Mouse (Mus musculus) embryonic facial prominence, embryonic 11.5 days (tissue): ENCODE measurements around the gene Slc16a12. TPM values are rescaled to one million over a fixed set of nuclear protein-coding genes. Genes with fewer than 3 reads are reported as not detected.

ENCODE experiments used
- ATAC-seq: fragments of 200-750 bp; cut with Nextera tagmentation; replicated peaks from 2 replicates; pipeline ENCODE4 v1.8.0; 2017; ENCODE audit warnings: low read depth; ENCODE audit not compliant: insufficient number of reproducible peaks, low FRiP score, low TSS enrichment
- DNase-seq: peaks from one replicate; pipeline ENCODE4 v3.0.0-alpha.2; 2015; ENCODE audit warnings: low spot score
- H3K27ac ChIP-seq: fragments of 300-500 bp; sonication (generic); replicated peaks from 2 replicates; pipeline ENCODE4 v1.5.1; 2014; ENCODE audit warnings: mild to moderate bottlenecking, low read depth, low read length, control low read depth
- H3K27me3 ChIP-seq: fragments of 300-500 bp; sonication (generic); 2 replicates; pipeline ENCODE4 v1.6.1; 2014; ENCODE audit warnings: mild to moderate bottlenecking, low read length, moderate library complexity, mixed read lengths; ENCODE audit not compliant: control insufficient read depth, insufficient read depth
- H3K36me3 ChIP-seq: fragments of 300-500 bp; sonication (generic); replicated peaks from 2 replicates; pipeline ENCODE4 v1.6.1; 2014; ENCODE audit warnings: low read depth, mild to moderate bottlenecking, low read length, moderate library complexity, mixed read lengths; ENCODE audit not compliant: control insufficient read depth, insufficient read depth
- H3K4me1 ChIP-seq: fragments of 300-500 bp; sonication (generic); 2 replicates; pipeline ENCODE4 v1.6.1; 2014; ENCODE audit warnings: low read length, mixed read lengths; ENCODE audit not compliant: control insufficient read depth, insufficient read depth
- H3K4me2 ChIP-seq: fragments of 300-500 bp; sonication (generic); 2 replicates; pipeline ENCODE4 v1.6.1; 2014; ENCODE audit warnings: low read depth, mild to moderate bottlenecking, control low read depth, low read length, moderate library complexity
- H3K4me3 ChIP-seq: fragments of 300-500 bp; sonication (generic); 2 replicates; pipeline ENCODE4 v1.5.1; 2014; ENCODE audit warnings: low read depth, low read length, control low read depth
- H3K9ac ChIP-seq: fragments of 300-500 bp; sonication (generic); replicated peaks from 2 replicates; pipeline ENCODE4 v1.6.1; 2014; ENCODE audit warnings: mild to moderate bottlenecking, control low read depth, low read length
- H3K9me3 ChIP-seq: fragments of 300-500 bp; sonication (generic); replicated peaks from 2 replicates; pipeline ENCODE4 v1.6.1; 2016; ENCODE audit warnings: mild to moderate bottlenecking, low read length, inconsistent platforms, mixed read lengths; ENCODE audit not compliant: control insufficient read depth
- WGBS: fragments of 180-500 bp; shearing (Covaris S2); extraction: QIAGEN DNeasy Blood & Tissue Kit; methylation state at CpG from one replicate; pipeline ENCODE4 v1.1.7; 2014; 5-methylcytosine and 5-hydroxymethylcytosine counted together
- polyA plus RNA-seq: library from polyadenylated mRNA; unstranded; fragments of >200 nt; fragmentation: Nextera tagmentation; extraction: Ambion mirVana; gene quantifications from 2 replicates; pipeline ENCODE4 v1.2.1, GENCODE M21; 2014

Slc16a12 gene
- polyA plus RNA-seq, 1 experiment from 2014 or later, result 1.1 TPM

DNA sequence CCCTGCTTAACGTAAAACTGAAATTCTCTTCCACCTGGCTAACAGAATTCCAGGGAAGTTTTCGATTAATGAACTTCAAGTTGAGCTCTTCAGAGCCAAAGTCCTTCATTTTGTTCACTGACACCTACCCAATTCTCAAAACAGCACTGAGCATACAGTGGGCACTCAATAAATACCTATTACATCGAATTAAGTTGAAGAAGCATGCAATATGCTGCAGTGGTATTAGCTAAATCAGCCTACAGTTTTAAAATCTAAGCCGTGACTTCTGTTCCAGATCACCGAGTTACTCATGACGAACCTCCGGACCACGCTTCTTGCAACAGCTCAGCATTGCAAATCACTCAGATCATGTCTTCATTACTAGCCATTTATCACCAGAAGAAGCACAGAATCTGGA, 2.1 kb downstream of the Slc16a12 start:
- 89% methylated on average over 8 of the region's 8 CpGs for WGBS
- no peak overlapping the region for H3K9ac ChIP-seq
- ATAC-seq (no peak), DNase-seq (no peak)
- no peak overlapping the region for H3K27ac ChIP-seq
- H3K4me1 ChIP-seq, result no peaks in the 10 kb centered on the region
- peaks cover 4% of the 10 kb centered on the region; the same call in 1 of the 2 replicates for H3K27me3 ChIP-seq
- no peak overlapping the region for H3K4me3 ChIP-seq
- H3K4me2 ChIP-seq, result no peak overlapping the region
- H3K9me3 ChIP-seq, result no peaks in the 10 kb centered on the region
- H3K36me3 ChIP-seq, result no peaks in the 10 kb centered on the region

DNA sequence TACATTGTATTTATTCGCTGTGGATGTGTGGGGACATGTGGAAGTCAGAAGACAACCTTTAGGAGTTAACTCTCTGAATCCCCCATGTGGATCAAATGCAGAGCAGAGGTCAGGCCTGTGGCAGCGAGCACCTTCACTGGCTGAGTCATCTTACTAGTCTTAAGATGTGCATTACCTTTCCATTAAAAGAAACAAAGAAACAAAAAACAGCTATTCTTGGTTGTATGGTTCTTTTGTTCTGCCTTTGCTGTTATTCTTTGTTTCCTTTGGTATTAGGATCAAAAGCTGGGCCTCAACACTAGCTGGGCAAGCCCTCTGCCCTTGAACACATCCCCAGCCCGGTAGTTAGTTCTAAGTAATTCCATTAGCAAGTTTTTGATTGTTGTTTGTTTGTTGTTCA, 9.2 kb downstream of the Slc16a12 start:
- H3K27ac ChIP-seq, result no peak overlapping the region
- no peak overlapping the region for H3K4me2 ChIP-seq
- no peak for DNase-seq
- H3K4me1 ChIP-seq, result no peaks in the 10 kb centered on the region
- no peaks in the 10 kb centered on the region for H3K36me3 ChIP-seq
- H3K4me3 ChIP-seq, result no peak overlapping the region
- H3K9ac ChIP-seq, result no peak overlapping the region
- WGBS, result 76% methylated on average over 3 of the region's 3 CpGs
- no peak for ATAC-seq
- no peaks in the 10 kb centered on the region for H3K27me3 ChIP-seq
- H3K9me3 ChIP-seq, result no peaks in the 10 kb centered on the region

- no peaks in the 10 kb centered on the region for H3K27me3 ChIP-seq
- no peak overlapping the region for H3K4me2 ChIP-seq
- H3K9ac ChIP-seq, result no peak overlapping the region
- H3K9me3 ChIP-seq, result no peaks in the 10 kb centered on the region
- no peaks in the 10 kb centered on the region for H3K4me1 ChIP-seq
- DNase-seq, result no peak
- no peak overlapping the region for H3K4me3 ChIP-seq
- H3K27ac ChIP-seq, result no peak overlapping the region
- ATAC-seq, result no peak
- no peaks in the 10 kb centered on the region for H3K36me3 ChIP-seq
- WGBS, result 92% methylated on average over 4 of the region's 4 CpGs
These were observed 11.2 kb downstream of the Slc16a12 start for GRCm38 (mm10) chr19:34735900-34736299.

DNA sequence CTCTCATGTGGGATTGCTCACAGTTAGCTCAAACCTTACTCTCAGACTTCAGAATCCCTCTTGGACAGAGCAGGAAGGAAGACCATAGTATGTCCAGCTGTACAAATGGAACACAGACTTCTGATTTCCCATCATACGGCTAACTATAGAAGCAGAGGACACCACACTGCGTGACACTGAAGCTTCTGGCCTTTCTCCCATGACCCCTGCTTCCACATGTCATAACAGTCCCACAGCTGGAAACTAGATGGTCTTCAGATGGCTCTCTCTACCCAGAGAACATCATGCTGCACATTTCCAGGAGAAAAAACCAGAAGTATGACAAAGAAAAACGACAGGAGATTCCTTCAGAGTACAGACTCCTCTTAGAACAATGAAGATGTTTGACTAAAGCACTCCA, 14.1 kb downstream of the Slc16a12 start:
- H3K4me3 ChIP-seq, result no peak overlapping the region
- no peak overlapping the region for H3K9ac ChIP-seq
- WGBS, result 66% methylated on average over 3 of the region's 3 CpGs
- ATAC-seq (no peak), DNase-seq (no peak)
- no peaks in the 10 kb centered on the region for H3K36me3 ChIP-seq
- no peaks in the 10 kb centered on the region for H3K27me3 ChIP-seq
- H3K9me3 ChIP-seq, result no peaks in the 10 kb centered on the region
- no peak overlapping the region for H3K4me2 ChIP-seq
- H3K27ac ChIP-seq, result no peak overlapping the region
- no peaks in the 10 kb centered on the region for H3K4me1 ChIP-seq

DNA sequence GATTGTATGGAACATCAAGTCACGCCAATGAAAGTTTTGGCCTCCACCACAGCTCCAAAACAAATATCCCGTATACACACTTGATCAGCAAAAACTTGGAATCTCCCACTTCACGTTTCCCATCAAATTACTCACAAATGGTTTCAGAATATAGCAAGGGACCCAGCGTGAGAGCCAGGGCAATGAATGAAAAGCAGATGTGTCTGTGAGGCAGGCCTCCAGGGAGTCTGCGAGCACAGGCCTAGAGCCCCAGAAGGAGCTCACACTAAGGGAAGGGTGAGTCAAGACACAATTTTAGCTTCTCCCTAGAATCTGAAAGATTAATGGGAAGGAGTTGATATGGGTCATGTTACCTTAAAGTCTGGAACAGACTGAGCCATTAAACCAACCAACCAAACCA, 15.7 kb downstream of the Slc16a12 start:
- Histone ChIP-seq H3K36me3 (no peaks in the 10 kb centered on the region), H3K9me3 (no peaks in the 10 kb centered on the region), H3K27ac (no peak overlapping the region), H3K4me3 (no peak overlapping the region), H3K4me1 (no peaks in the 10 kb centered on the region), H3K27me3 (no peaks in the 10 kb centered on the region), H3K4me2 (no peak overlapping the region), H3K9ac (no peak overlapping the region)
- DNase-seq (no peak), ATAC-seq (no peak)
- 52% methylated on average over 5 of the region's 5 CpGs for WGBS

DNA sequence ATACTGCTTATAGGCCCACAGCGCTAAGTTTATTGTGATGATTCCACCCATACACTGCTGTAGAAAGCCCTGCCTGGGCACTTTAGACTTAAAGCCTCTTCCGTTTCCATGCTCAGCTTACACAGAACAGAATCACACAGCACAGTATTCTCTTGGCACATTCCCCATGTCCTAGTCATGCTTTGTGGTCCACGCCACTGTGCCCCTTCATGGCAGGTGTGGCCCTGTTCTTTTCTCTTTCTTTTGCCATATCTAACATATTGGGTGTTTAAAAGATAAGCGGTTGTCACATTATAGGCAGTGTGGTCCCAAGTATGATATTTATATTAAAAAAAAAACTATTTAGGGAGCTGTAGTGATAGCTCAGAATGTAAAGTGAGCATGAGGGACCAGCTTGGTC, 16.5 kb downstream of the Slc16a12 start:
- 91% methylated on average over 4 of the region's 4 CpGs for WGBS

DNA sequence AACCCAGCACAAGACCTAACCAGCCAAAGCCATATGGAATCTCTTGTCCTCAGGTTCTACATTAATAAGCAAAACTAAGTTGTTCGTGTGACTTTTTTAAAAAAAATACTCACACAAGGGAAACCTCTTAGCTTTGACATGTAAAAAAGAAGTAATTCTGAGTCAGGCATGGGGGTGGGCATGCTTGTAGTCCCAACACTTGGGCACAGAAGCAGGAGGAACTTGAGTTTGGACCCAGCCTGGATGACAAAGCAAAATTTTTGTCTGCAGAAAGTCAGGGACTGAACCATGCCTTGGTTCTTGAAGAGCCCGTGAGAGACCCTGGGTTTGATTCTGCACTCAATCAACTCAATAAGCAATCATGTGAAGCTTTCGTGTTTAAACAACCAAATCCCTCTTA, 17.6 kb downstream of the Slc16a12 start:
- 84% methylated on average over 3 of the region's 3 CpGs for WGBS
- Histone ChIP-seq H3K4me2 (no peak overlapping the region), H3K27ac (no peak overlapping the region), H3K36me3 (no peaks in the 10 kb centered on the region), H3K9ac (no peak overlapping the region), H3K27me3 (no peaks in the 10 kb centered on the region), H3K4me3 (no peak overlapping the region), H3K9me3 (no peaks in the 10 kb centered on the region), H3K4me1 (no peaks in the 10 kb centered on the region)
- DNase-seq (no peak), ATAC-seq (no peak)

More for the DNA sequence above, 16.5 kb downstream of the Slc16a12 start:
- DNase-seq (no peak), ATAC-seq (no peak)
- Histone ChIP-seq H3K9me3 (no peaks in the 10 kb centered on the region), H3K4me1 (no peaks in the 10 kb centered on the region), H3K27me3 (no peaks in the 10 kb centered on the region), H3K4me2 (no peak overlapping the region), H3K4me3 (no peak overlapping the region), H3K36me3 (no peaks in the 10 kb centered on the region), H3K9ac (no peak overlapping the region), H3K27ac (no peak overlapping the region)

DNA sequence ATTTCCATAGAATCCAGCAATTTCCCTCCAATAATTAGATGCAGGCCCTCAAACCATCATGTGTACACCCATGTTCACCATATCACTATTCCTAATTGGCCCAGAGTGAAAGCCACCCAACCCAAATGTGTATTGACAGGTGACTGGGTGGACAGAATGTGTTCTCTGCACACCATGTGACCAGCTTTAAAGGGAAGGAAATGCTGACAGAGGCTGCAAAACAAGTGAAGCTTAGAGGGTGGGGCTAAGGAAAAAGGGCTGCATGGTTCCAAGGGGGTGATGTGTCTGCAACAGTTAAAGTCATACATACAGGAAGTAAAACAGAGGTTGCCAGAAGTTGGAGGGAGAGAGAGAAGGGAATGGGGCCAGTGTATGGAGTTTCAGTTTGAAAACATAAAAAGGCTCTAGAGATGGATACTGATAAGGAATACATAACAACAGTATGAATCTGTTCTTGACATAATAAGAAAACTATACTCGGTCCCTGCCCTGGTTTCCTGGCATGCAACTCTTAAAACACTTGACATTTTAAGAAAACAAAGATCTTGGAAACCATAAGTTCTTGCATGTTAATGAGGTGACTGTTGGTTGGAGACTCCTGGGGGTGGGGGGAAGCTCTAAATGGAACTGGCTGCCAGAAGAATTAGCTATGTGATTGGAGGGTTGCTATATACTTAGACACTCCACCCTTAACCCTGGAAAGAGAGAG, 20.7 kb downstream of the Slc16a12 start:
- no peaks in the 10 kb centered on the region for H3K36me3 ChIP-seq
- WGBS, result 86% methylated on average over 1 of the region's 1 CpGs
- H3K4me3 ChIP-seq, result no peak overlapping the region
- DNase-seq, result no peak
- no peak overlapping the region for H3K27ac ChIP-seq
- H3K27me3 ChIP-seq, result no peaks in the 10 kb centered on the region
- no peaks in the 10 kb centered on the region for H3K9me3 ChIP-seq
- no peak for ATAC-seq
- no peaks in the 10 kb centered on the region for H3K4me1 ChIP-seq
- H3K9ac ChIP-seq, result no peak overlapping the region
- H3K4me2 ChIP-seq, result no peak overlapping the region
